Mouse (Mus musculus): ENCODE measurements around the gene Scfd2.

The Scfd2 gene

DNA sequence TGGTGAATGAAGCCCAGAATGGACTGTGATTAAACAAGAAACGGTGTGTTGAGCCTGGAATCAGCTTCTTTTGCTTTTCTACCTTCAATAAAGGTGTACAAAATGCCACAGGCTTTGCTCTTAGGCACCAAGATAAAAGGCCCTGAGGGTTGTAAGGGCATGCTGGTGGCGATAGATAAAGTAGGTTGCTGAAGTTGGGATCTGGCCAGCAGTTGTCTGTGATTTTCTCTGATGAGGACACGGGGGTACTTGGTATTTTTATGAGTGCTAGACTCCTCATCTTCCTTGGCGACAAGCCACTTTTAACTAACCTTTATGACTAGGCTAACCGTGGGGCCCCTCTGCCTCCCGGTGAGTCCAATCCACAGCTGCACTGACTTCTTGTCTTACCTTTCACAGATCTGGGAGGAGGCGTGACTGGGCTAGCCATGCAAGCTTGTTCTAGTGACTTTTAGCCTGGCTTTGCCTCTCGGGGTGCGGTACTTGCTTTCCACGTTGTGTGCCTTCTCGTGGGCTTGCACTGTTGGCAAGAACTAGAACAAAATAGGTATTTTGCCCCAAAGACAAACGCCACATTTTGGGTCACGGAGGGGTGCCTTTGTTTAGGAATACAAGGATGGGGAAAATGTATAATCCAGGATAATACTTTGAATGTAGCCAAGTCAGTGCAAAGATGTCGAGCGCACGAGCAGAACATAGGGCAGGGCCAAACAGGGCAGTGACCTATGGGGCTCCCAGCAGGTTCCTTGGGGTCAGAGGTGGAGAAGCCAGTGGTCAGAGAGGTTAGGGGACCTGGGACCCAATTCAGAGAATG lies 337.3 kb downstream of the Scfd2 start:
- ChIA-PET POLR2A (interaction anchor here in 1 of 4 experiments (0.6 kb wide), 1 partner anchor 71 kb away, joined by 3 read pairs; no protein-coding TSS in a partner anchor), CTCF (no interaction called here)

DNA sequence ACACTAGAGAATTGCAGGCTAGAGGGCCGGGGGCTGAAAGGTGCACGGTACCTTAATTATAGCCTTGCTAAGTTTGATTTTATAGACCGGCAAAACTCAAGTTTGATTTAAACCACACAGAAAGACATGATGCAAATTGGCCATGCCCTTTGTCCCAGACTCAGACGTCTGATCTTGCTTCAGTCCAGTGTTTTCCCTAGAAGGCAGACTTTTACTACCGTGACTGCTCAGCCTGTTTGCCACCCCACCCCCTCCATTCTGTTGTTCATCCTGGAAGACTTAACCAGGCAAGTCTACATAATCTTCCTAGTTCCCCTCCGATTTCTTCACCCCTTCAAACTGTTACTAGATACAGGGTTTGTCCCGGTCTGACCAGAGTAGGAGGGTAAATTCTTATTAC lies 337.9 kb downstream of the Scfd2 start:
- ChIA-PET POLR2A (interaction anchor here in 1 of 4 experiments (0.6 kb wide), 1 partner anchor 72 kb away, joined by 3 read pairs; no protein-coding TSS in a partner anchor), CTCF (no interaction called here)

DNA sequence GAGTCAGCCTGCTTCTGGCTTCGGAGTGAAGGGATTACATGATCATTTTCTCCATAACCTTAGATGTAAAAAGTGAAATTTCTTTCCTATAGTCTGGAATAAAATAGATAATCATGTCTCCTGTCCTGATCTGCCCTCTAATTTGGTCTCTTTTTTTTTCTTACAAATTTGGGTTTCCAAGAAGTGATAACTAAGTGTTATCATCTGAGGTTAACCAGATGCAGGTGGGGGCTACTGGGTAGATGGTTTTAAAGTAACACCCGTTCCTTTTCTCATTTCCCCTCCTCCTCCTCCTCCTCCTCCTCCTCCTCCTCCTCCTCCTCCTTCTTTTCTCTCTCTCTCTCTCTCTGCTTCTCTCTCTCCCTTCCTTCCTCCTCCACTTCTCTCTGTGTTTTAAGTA lies 338.6 kb downstream of the Scfd2 start:
- CTCF ChIA-PET, result no interaction called here
- POLR2A ChIA-PET, result interaction anchor here in 2 of 4 experiments (0.8 to 1.4 kb wide), 5 partner anchors 17 to 127 kb away, joined by 3 to 6 read pairs (median 5); no protein-coding TSS in a partner anchor

DNA sequence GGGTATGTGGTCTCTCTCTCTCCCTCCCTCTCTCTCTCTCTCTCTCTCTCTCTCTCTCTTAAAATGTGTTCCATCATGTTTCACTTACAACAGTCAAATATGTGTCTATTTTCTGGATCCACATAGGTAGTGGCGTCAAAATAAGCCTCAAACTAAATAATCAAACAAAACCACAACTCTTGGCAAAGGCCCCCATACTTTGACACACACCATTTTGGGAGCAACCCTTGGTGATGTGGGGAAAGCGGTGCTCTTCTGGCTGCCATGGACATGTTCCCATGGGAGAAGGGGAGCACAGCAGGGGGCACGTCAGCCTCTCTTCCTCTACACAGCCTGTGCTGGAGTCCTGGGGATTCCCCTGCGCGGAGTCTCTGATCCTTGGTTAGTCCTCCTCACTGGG lies 340.6 kb downstream of the Scfd2 start:
- ChIA-PET POLR2A (interaction anchor here in 1 of 4 experiments (1.2 kb wide), 1 partner anchor 98 kb away, joined by 5 read pairs; no protein-coding TSS in a partner anchor), CTCF (no interaction called here)

DNA sequence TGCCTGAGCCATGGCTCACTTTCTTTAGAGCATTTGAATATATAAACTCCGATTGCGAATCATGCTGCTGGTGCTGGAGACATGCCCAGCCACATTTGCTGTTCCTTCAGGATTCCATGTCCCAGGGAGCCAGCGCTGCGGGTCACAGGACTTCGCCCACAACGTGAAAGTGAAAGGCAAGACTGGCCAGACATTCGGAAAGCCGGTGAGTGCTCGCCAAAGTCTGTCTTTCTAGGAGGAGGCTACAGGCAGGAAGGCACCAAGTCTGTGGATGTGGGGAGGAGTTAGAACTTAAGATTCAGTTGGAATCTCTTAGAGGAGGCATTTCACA lies 341.4 kb downstream of the Scfd2 start:
- ChIA-PET CTCF (no interaction called here), POLR2A (no interaction called here)

DNA sequence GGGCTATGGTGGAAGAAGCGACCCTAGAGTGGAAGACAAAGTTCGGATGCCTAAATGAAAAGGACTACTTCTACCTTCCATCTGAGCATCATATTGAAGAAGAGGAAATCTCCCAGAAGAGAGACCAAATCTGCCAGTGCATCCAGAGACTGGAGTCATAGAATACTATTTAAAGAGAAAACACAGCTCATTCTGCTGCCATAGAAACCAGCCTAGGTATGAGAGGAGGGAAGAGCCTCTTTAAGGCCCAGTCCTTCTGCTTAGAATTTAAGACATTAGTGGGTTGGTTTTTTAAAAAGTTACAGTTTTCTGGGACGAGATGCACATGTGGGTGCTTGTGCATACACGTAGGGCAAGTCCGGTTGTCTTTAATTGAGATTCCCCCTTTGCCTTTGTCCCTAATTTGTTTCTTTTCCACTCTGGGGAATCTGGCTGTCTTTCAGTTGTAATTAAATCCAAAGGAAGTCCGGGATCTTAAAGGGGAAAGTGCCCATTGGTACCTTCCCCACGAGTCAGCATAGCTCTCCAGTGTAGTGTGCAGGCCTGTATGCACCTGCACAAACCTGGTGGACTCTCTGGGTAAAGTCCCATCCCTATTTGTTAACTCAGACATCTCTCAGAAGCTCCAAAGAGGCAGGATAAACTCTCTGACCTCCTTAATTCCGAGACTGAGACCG lies 341.9 kb downstream of the Scfd2 start:
- ChIA-PET CTCF (no interaction called here), POLR2A (interaction anchor here in 1 of 4 experiments (2.3 kb wide), 1 partner anchor 124 kb away, joined by 6 read pairs; no protein-coding TSS in a partner anchor)

DNA sequence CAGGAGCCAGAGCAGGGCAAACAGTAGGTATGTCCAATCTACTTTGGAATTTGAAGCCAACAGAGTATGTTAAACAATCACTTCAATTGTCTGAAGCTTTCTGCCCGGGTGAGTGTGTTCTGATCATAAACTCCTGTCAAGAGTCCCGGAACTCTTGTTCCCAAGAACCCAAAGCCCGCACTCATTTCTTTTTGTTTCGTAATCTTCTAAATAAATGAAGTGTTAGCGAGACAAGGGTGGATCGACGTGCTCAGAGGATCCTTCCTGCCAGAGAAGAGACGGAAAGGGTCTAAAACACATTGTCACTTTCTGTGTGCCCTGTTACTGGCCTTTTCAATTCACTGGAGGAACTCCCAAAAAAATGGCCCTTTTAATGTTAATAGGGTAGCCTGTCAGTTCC lies 342.7 kb downstream of the Scfd2 start:
- CTCF ChIA-PET, result no interaction called here
- POLR2A ChIA-PET, result interaction anchor here in 2 of 4 experiments (0.6 to 2.3 kb wide), 4 partner anchors 12 to 241 kb away, joined by 3 to 6 read pairs (median 3); no protein-coding TSS in a partner anchor

DNA sequence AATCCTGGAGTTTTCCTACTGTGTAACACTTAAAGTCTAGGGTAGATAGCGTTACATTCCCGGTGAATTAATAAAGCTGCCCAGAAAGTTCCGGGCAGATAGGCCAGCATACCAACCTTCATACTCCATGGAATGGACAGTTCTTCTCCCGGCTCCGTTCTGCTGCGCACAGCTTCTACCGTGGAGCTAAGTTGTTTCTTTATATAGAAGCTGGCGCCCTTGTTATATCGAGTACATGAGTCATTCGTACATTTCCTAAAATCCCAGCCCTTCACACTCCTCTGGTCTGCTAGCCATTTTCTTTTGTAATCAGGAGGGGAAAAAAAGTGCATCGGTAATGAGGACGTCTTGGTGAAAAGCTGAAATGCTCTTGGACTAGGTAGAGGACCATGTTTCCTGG lies 343.5 kb downstream of the Scfd2 start:
- POLR2A ChIA-PET, result interaction anchor here (0.6 to 2.3 kb wide), 7 partner anchors 11 to 1744 kb away, joined by 3 to 6 read pairs (median 3); no protein-coding TSS in a partner anchor
- CTCF ChIA-PET, result interaction anchor here in 1 of 4 experiments (0.6 kb wide), 1 partner anchor 128 kb away, joined by 4 read pairs; no protein-coding TSS in a partner anchor

DNA sequence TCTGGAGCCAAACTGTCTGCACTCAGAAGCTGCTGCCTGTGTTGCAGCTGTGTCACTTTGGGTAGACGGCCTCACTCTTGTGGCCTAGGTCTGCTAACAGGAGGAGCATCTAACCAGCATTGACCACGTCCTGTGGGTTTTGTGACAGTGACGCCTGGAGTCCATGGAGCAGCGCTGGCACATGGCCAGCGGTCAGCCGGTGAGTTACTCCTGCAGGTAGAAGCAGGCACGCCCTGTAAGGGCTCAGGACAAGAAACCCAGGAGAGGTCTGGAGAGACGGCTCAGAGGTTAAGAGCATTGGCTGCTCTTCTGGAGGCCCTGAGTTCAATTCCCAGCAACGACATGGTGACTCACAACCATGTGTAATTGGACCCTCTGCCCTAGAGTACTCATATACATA lies 347.0 kb downstream of the Scfd2 start:
- POLR2A ChIA-PET, result interaction anchor here in 1 of 4 experiments (1.0 kb wide), 1 partner anchor 11 kb away, joined by 3 read pairs; no protein-coding TSS in a partner anchor

DNA sequence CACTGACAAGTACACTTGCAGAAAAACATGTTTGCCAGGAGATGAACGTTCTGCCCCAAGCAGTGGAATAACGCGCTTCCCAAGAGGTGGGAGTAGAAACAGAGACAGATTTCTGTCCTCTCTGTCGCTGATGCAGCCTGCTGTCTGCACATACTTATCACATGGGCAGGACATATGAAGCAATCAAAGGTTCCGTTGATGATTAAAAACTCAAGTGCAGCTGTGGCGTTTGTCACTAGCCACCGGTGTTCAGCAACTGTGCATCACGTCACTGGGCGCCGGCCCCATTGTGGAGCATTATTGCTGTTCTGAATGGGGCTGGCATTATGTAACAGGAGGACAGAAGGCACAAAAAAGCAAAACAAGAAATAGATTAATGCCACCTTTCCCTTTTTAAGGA lies 348.4 kb downstream of the Scfd2 start:
- CTCF ChIA-PET, result no interaction called here

More for the DNA sequence above, 347.0 kb downstream of the Scfd2 start:
- CTCF ChIA-PET, result no interaction called here

DNA sequence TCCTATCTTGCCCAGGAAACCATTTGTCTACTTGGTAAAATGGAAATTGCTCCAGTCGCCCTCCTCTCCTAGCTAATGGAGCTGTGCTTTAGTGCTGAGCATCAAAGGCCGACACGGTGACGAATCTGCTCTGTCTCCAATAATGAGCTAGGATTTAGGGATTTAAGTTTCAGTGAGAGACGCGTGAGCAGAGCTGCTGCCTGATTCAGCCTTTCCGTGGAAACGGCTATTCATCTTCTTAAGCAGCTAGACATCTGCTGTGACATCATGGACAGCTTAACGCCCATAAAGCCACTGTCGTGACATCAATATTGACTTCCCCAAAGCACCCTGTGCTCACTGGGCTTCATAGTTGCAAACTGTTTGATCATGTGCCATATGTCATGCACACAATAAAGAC lies 351.3 kb downstream of the Scfd2 start:
- ChIA-PET POLR2A (interaction anchor here in 1 of 4 experiments (0.7 to 1.6 kb wide), 2 partner anchors 15 to 147 kb away, joined by 3 to 4 read pairs; no protein-coding TSS in a partner anchor), CTCF (interaction anchor here in 2 of 4 experiments (0.6 to 0.7 kb wide), 2 partner anchors 186 to 978 kb away, joined by 3 to 10 read pairs; no protein-coding TSS in a partner anchor)

More for the DNA sequence above, 348.4 kb downstream of the Scfd2 start:
- POLR2A ChIA-PET, result no interaction called here

DNA sequence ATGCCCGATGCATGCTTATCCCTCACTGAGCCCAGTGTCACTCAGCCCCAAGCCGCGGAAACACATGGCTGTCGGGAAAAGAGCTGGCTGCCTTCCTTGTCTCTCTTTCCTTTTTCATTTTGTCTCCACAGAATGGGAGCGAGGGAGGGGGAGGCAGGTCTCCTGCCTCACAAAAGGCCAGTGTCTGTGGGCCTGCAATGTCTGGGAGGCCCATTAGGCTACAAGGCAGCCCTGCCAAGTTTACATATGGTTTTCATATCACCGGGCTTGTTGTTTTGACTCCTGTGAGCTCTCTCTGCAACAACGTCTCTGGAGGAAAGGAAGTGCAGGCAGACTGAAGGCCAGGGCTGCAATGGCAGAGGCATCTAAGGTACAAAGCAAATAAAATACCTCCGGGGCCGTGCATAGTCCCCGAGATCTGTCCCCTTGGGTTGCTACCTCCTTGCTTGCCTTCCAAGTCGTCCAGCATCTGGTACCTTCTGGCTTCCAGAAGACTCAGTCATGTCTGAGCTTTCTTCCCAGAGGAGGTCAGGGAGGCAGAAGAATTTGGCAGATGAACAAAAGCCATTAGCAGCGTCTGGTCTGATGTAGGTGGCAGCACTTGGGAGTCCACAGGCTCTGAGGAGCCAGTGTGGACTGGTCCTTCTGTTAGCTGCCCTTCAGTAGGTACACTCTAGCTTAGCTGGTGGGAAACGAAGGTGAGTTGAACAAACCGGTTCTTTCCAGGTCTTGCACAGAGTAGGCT lies 355.9 kb downstream of the Scfd2 start:
- ChIA-PET CTCF (no interaction called here), POLR2A (interaction anchor here in 2 of 4 experiments (0.8 to 1.7 kb wide), 6 partner anchors 9 to 82 kb away, joined by 3 to 4 read pairs (median 4); no protein-coding TSS in a partner anchor)

DNA sequence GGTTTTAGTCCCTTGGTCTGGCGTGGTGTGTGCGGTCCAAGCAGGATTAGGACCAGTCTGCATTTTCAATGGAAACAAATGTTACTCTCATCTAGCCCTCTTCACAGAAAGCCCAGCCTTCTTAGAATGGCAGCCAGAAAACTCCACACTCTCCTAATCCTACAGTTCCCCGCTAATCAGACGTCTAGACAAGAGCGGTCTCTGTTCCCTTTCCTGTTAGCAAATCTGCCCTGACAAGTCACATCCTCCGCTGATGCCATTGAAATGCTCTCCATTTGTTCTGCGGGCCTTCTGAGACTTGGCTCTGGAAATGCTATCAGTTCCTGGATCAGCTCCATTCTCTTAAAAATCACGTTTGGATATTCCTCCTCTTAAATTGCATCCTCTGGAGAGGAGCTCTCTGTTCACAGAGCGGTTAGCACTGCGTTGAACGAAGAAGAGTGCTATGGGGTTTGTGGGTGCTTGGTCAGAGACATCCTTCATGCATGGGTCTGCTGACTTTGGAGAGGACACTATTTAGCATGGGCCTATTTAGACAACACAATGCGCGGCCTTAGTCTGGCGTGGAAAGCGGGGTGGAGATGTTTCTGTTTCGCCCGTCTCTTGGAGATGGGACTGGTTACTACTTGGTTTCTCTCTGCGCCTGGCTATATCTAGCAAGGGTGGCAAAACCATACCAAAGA lies 358.3 kb downstream of the Scfd2 start:
- POLR2A ChIA-PET, result interaction anchor here in 3 of 4 experiments (0.7 to 1.5 kb wide), 4 partner anchors 22 to 80 kb away, joined by 3 to 6 read pairs (median 3); no protein-coding TSS in a partner anchor
- CTCF ChIA-PET, result no interaction called here

DNA sequence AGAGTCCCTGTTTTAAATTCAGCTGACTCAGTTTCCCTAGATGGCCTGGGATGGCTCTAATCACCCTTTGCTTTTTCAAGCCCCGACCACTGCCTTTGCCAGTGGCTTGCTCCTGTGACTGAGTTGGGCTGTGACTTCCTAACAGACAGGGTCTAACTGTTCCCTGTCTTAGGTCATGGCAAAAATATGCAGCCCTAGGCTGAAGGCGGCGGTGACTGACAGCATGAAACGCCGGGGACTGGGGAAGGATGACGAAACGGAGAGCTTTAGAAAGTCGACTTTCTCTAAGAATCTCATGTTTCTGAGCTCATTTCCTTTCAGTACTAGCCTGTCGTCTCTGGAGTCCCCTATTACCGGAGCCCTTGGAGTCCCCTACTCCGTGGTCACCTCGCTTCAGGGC lies 359.4 kb downstream of the Scfd2 start:
- ChIA-PET POLR2A (interaction anchor here in 2 of 4 experiments (0.5 to 1.5 kb wide), 4 partner anchors 24 to 1681 kb away, joined by 3 to 6 read pairs (median 5); no protein-coding TSS in a partner anchor), CTCF (interaction anchor here in 1 of 4 experiments (0.6 kb wide), 1 partner anchor 771 kb away, joined by 3 read pairs; no protein-coding TSS in a partner anchor)

DNA sequence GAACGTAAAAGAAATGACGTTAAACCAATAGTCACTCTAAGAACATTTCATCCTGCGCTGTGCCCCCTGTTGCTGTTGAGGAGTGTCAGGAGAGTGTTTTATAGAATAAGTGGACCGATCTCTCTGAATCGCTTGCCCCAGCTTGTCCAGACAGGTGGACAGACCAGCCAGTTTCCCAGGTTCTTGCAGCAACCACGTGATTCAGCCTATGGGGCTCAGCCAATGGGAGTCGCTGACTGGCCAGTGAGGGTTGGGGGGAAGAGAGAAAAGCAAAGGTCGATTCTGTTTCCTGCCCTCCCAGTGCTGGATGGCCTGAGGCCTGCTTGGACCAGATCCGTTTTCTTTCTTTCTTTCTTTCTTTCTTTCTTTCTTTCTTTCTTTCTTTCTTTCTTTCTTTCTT lies 359.8 kb downstream of the Scfd2 start:
- ChIA-PET CTCF (interaction anchor here in 1 of 4 experiments (0.6 kb wide), 1 partner anchor 772 kb away, joined by 3 read pairs; no protein-coding TSS in a partner anchor), POLR2A (interaction anchor here in 2 of 4 experiments (0.7 to 1.5 kb wide), 3 partner anchors 24 to 79 kb away, joined by 3 to 6 read pairs (median 4); no protein-coding TSS in a partner anchor)

DNA sequence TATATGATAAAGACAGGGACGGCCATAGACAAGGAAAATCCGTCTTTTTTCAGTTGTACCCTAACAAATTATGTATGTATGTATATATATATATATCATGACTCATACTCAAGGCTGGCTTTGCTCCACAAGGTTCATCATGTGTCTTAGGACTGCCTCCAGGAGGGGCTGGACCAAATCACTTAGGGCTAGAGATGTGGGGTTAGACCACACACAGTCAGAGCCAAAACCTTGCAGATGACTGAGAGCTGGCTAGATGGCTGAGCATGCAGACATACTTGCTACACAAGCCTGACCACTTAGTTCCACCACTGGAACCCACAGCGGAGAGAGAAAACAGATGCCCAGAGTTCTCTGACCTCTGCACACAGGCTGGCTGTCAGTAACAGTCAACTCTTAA lies 363.5 kb downstream of the Scfd2 start:
- POLR2A ChIA-PET, result interaction anchor here in 2 of 4 experiments (0.6 to 2.8 kb wide), 2 partner anchors 75 to 869 kb away, joined by 3 to 10 read pairs; no protein-coding TSS in a partner anchor

DNA sequence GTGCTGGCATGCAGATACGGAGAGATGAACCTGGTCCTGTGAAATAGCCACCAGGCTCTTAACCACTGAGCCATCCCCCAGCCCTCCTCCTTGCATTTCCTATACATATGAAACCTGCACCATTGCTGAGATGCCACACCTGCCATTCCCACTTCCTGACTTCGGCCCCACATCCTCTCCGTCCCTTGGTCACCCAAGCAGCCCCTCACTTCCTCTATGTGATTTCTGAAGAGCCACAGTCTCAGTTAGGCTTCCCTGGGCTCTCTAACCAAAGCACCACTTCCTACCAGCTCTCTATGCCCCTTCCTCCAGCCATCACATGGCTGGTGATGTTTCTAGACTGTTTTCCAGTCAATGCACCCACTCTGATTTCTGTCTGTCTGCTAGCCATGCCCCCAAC lies 364.9 kb downstream of the Scfd2 start:
- POLR2A ChIA-PET, result interaction anchor here in 1 of 4 experiments (0.7 to 1.7 kb wide), 3 partner anchors 9 to 452 kb away, joined by 3 to 4 read pairs (median 4); no protein-coding TSS in a partner anchor
- CTCF ChIA-PET, result no interaction called here

More for the DNA sequence above, 363.5 kb downstream of the Scfd2 start:
- CTCF ChIA-PET, result no interaction called here

DNA sequence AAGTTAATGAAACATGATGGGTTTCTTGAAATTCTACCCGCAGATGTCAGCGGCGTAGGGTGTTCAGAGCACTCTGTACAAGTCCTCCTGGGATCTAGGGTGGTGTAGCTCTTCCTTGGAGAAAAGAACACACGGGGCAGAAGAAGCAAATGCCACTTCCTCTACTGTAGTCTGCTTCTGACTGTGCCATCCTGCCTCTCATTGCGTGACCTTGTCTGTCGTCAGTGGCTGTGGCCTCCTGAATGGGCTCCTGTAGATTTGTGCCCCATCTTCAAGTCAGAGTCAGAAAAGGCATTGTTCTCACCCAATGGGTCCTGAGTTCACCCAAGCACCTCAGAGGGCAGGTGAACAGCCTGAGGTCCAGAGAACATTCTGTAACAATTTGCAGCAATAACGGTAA lies 367.0 kb downstream of the Scfd2 start:
- ChIA-PET CTCF (no interaction called here), POLR2A (interaction anchor here in 1 of 4 experiments (0.8 to 1.0 kb wide), 2 partner anchors 10 to 18 kb away, joined by 3 read pairs; no protein-coding TSS in a partner anchor)

Data from embryonic stem cell, embryonic (primary cell).